Mouse (Mus musculus) limb, embryonic 13.5 days (tissue): ENCODE measurements around the gene Slc22a4. TPM values are rescaled to one million over a fixed set of nuclear protein-coding genes. Genes with fewer than 3 reads are reported as not detected.
A peak's percentile ranks its signal among the peaks of the same experiment; 100 is the strongest.
"Not testable (repeated sequence)": the region's sequence is repeated elsewhere in the genome, so short reads cannot be mapped to it uniquely, and the experiment has no call there.

Source experiments
- ATAC-seq: fragments of 200-750 bp; cut with Nextera tagmentation; 2 replicates; pipeline ENCODE4 v1.8.0; 2017; ENCODE audit warnings: low read depth, moderate number of reproducible peaks, moderate TSS enrichment; ENCODE audit not compliant: low FRiP score
- H3K27ac ChIP-seq: fragments of 300-500 bp; sonication (generic); 2 replicates; pipeline ENCODE4 v1.5.1; 2015; ENCODE audit warnings: inconsistent platforms, mild to moderate bottlenecking, moderate library complexity
- H3K27me3 ChIP-seq: fragments of 300-500 bp; sonication (generic); 2 replicates; pipeline ENCODE4 v1.6.1; 2015; ENCODE audit warnings: mild to moderate bottlenecking, inconsistent platforms
- H3K36me3 ChIP-seq: fragments of 300-500 bp; sonication (generic); 2 replicates; pipeline ENCODE4 v1.6.1; 2015; ENCODE audit warnings: inconsistent platforms, mild to moderate bottlenecking, moderate library complexity
- H3K4me1 ChIP-seq: fragments of 300-500 bp; sonication (generic); 2 replicates; pipeline ENCODE4 v1.6.1; 2015; ENCODE audit warnings: inconsistent platforms
- H3K4me2 ChIP-seq: fragments of 300-500 bp; sonication (generic); replicated peaks from 2 replicates; pipeline ENCODE4 v1.6.1; 2015; ENCODE audit warnings: inconsistent platforms, mild to moderate bottlenecking, moderate library complexity
- H3K4me3 ChIP-seq: fragments of 300-500 bp; sonication (generic); 2 replicates; pipeline ENCODE4 v1.5.1; 2015; ENCODE audit warnings: moderate library complexity, mild to moderate bottlenecking, inconsistent platforms
- H3K9ac ChIP-seq: fragments of 300-500 bp; sonication (generic); 2 replicates; pipeline ENCODE4 v1.6.1; 2015; ENCODE audit warnings: mild to moderate bottlenecking, inconsistent platforms
- H3K9me3 ChIP-seq: fragments of 300-500 bp; sonication (generic); 2 replicates; pipeline ENCODE4 v1.6.1; 2016; ENCODE audit warnings: inconsistent platforms
- WGBS: fragments of 180-500 bp; shearing (Covaris S2); methylation state at CpG from one replicate; pipeline ENCODE4 v1.1.7; 2015; 5-methylcytosine and 5-hydroxymethylcytosine counted together
- polyA plus RNA-seq: library from polyadenylated mRNA; unstranded; fragments of >200 nt; fragmentation: Nextera tagmentation; extraction: Ambion mirVana; gene quantifications from 2 replicates; pipeline ENCODE4 v1.2.1, GENCODE M21; 2015

Slc22a4 gene
- polyA plus RNA-seq, 1 experiment from 2014 or later, result 1.6 TPM

DNA sequence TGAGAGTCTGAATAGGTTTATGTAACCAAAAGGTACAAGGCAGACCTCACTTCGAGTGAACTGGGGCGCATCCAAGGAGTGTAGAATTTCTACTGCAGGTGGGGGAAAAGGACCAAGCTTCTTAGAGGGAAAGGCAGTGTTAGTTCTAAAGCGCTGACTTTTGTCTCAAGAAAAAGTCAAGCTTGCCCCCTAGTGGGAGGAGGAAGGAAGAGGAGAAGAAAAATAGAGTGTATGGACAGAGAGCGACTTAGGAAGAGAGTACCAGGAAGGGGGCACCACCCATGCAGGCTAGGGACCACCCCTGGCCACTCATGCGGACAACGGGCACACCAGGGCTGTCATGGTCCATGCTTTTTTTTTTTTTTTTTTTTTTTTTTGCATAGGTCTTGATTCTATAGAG lies 26.4 kb upstream of the Slc22a4 start:
- Histone ChIP-seq H3K27me3 (no peaks in the 10 kb centered on the region), H3K9me3 (no peaks in the 10 kb centered on the region), H3K4me3 (no peak overlapping the region), H3K4me1 (peaks cover 30% of the 10 kb centered on the region), H3K36me3 (peaks cover 44% of the 10 kb centered on the region), H3K4me2 (no peak overlapping the region), H3K27ac (no peak overlapping the region), H3K9ac (no peak overlapping the region)
- 45% methylated on average over 6 of the region's 6 CpGs for WGBS
- ATAC-seq, result no peak

GRCm38 (mm10) chr11:54053090-54053489 lies 25.2 kb upstream of the Slc22a4 start:
- Histone ChIP-seq H3K27ac (no peak overlapping the region), H3K9me3 (no peaks in the 10 kb centered on the region), H3K4me3 (no peak overlapping the region), H3K4me2 (no peak overlapping the region), H3K36me3 (peaks cover 43% of the 10 kb centered on the region), H3K4me1 (peaks cover 19% of the 10 kb centered on the region), H3K27me3 (no peaks in the 10 kb centered on the region), H3K9ac (no peak overlapping the region)
- no peak for ATAC-seq
- WGBS, result 88% methylated on average over 7 of the region's 7 CpGs

GRCm38 (mm10) chr11:54052128-54052527 lies 24.2 kb upstream of the Slc22a4 start:
- WGBS, result 92% methylated on average over 5 of the region's 5 CpGs
- Histone ChIP-seq H3K4me3 (no peak overlapping the region), H3K9me3 (no peaks in the 10 kb centered on the region), H3K27me3 (no peaks in the 10 kb centered on the region), H3K4me2 (no peak overlapping the region), H3K4me1 (peaks cover 9% of the 10 kb centered on the region), H3K9ac (no peak overlapping the region), H3K27ac (no peak overlapping the region), H3K36me3 (peaks cover 43% of the 10 kb centered on the region)
- no peak for ATAC-seq

DNA sequence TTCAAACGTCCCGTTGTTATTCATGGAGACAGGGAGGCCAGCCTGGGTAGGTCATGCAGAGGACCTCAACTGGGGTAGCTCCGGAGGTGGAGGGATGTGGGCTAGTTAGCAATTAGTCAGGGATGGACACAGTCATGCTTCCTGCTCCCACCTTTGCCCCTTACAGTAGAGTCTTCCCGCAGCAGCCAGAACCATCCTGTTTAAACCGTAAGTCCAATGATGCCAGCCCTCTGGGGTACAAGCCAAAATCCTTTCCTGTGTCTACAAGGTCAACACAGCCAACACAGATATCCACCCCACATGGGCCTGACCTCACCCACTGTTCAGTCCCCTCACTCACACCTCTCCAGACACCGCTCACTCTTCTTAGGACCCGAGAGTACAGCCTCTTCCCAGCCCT lies 23.3 kb upstream of the Slc22a4 start:
- H3K9me3 ChIP-seq, result no peaks in the 10 kb centered on the region
- H3K4me2 ChIP-seq, result no peak overlapping the region
- ATAC-seq, result no peak
- no peak overlapping the region for H3K27ac ChIP-seq
- H3K4me3 ChIP-seq, result no peak overlapping the region
- no peak overlapping the region for H3K9ac ChIP-seq
- WGBS, result 86% methylated on average over 7 of the region's 7 CpGs
- no peaks in the 10 kb centered on the region for H3K4me1 ChIP-seq
- H3K27me3 ChIP-seq, result no peaks in the 10 kb centered on the region
- H3K36me3 ChIP-seq, result peaks cover 42% of the 10 kb centered on the region

- WGBS, result 73% methylated on average over 2 of the region's 2 CpGs
- no peak overlapping the region for H3K4me3 ChIP-seq
- H3K27ac ChIP-seq, result no peak overlapping the region
- ATAC-seq, result no peak
- no peaks in the 10 kb centered on the region for H3K9me3 ChIP-seq
- peaks cover 32% of the 10 kb centered on the region for H3K36me3 ChIP-seq
- H3K4me1 ChIP-seq, result no peaks in the 10 kb centered on the region
- H3K4me2 ChIP-seq, result no peak overlapping the region
- no peaks in the 10 kb centered on the region for H3K27me3 ChIP-seq
- no peak overlapping the region for H3K9ac ChIP-seq
These were observed 22.3 kb upstream of the Slc22a4 start for GRCm38 (mm10) chr11:54050205-54050604.

- Histone ChIP-seq H3K4me1 (no peaks in the 10 kb centered on the region), H3K9me3 (no peaks in the 10 kb centered on the region), H3K9ac (no peak overlapping the region), H3K27ac (no peak overlapping the region), H3K36me3 (no peaks in the 10 kb centered on the region), H3K4me2 (no peak overlapping the region), H3K4me3 (no peak overlapping the region), H3K27me3 (no peaks in the 10 kb centered on the region)
- ATAC-seq, result no peak
- 97% methylated on average over 6 of the region's 6 CpGs for WGBS
These were observed 12.8 kb upstream of the Slc22a4 start for GRCm38 (mm10) chr11:54040676-54041075.

DNA sequence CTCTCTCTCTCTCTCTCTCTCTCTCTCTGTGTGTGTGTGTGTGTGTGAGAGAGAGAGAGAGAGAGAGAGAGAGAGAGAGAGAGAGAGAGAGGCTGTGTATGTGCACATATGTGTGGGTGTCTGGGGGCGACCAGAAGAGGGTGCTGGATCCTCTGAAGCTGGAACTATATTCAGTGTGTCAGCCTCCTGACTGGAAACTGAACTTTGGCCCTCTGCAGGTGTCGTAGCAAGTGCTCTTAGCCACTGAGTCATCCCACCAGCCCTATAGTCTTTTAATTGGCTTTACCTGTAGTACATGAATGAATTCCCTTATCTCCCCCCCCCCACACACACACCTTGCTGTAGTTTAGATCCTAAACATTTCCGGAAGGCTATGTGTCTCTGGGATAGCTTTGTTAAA lies 5.0 kb upstream of the Slc22a4 start:
- H3K27me3 ChIP-seq, result peaks cover 14% of the 10 kb centered on the region
- H3K27ac ChIP-seq, H3K4me2 ChIP-seq, H3K36me3 ChIP-seq, ATAC-seq, H3K9me3 ChIP-seq, H3K4me3 ChIP-seq, H3K9ac ChIP-seq: not testable (repeated sequence)
- 96% methylated on average over 1 of the region's 3 CpGs for WGBS
- H3K4me1 ChIP-seq, result peaks cover 11% of the 10 kb centered on the region

DNA sequence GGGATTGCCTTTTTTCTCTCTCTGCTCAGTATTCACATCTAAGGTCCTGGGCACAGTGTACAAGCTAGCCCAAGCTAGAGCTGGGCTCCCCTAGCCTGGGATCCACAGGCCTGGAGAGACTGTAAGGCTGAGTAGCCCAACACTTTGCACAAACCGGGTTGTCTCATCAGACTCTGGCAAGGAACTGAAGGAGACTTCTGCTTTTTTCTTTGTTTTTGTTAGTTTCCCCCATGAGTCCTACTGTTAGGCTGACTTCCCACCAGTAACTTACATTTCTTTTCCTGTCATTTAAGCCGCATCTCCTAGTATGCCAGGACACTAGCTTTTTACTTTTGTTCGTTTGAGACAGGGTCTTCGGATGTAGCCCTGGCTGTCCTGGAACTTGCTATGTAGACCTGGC lies 1.1 kb upstream of the Slc22a4 start:
- Histone ChIP-seq H3K4me1 (peaks cover 16% of the 10 kb centered on the region), H3K4me3 (peak overlapping the region; percentile 58; the same call in 1 of the 2 replicates), H3K27me3 (peaks cover 37% of the 10 kb centered on the region), H3K27ac (no peak overlapping the region), H3K4me2 (peak overlapping the region; percentile 95), H3K9ac (0 out of 2 replicates have a peak overlapping the region, but pooled peaks have one; percentile 78), H3K9me3 (no peaks in the 10 kb centered on the region), H3K36me3 (no peaks in the 10 kb centered on the region)
- 73% methylated on average over 4 of the region's 4 CpGs for WGBS
- no peak for ATAC-seq

GRCm38 (mm10) chr11:54027131-54028043 lies 503 bp downstream of the Slc22a4 start:
- peaks cover 16% of the 10 kb centered on the region for H3K4me1 ChIP-seq
- H3K9me3 ChIP-seq, result no peaks in the 10 kb centered on the region
- WGBS, result 19% methylated on average over 31 of the region's 31 CpGs
- no peaks in the 10 kb centered on the region for H3K36me3 ChIP-seq
- peak overlapping the region; percentile 58 for H3K4me3 ChIP-seq
- peak overlapping the region; percentile 95 for H3K4me2 ChIP-seq
- ATAC-seq, result no peak
- H3K27me3 ChIP-seq, result peaks cover 37% of the 10 kb centered on the region
- peak overlapping the region; percentile 78 for H3K9ac ChIP-seq
- no peak overlapping the region for H3K27ac ChIP-seq

- H3K9me3 ChIP-seq, result no peaks in the 10 kb centered on the region
- peak overlapping the region; percentile 58; the same call in 1 of the 2 replicates for H3K4me3 ChIP-seq
- no peak overlapping the region for H3K9ac ChIP-seq
- WGBS, result 75% methylated on average over 1 of the region's 1 CpGs
- H3K27ac ChIP-seq, result no peak overlapping the region
- peaks cover 16% of the 10 kb centered on the region for H3K4me1 ChIP-seq
- no peak for ATAC-seq
- H3K27me3 ChIP-seq, result peaks cover 37% of the 10 kb centered on the region
- H3K36me3 ChIP-seq, result no peaks in the 10 kb centered on the region
- H3K4me2 ChIP-seq, result 0 out of 2 replicates have a peak overlapping the region, but pooled peaks have one; percentile 7
These were observed 1.3 kb downstream of the Slc22a4 start for GRCm38 (mm10) chr11:54026491-54027041.

GRCm38 (mm10) chr11:54021396-54022093 lies 6.3 kb downstream of the Slc22a4 start:
- no peak overlapping the region for H3K9ac ChIP-seq
- H3K9me3 ChIP-seq, result no peaks in the 10 kb centered on the region
- H3K27me3 ChIP-seq, result peaks cover 9% of the 10 kb centered on the region
- 84% methylated on average over 5 of the region's 5 CpGs for WGBS
- H3K4me1 ChIP-seq, result no peaks in the 10 kb centered on the region
- ATAC-seq, result no peak
- no peak overlapping the region for H3K27ac ChIP-seq
- H3K4me3 ChIP-seq, result no peak overlapping the region
- H3K4me2 ChIP-seq, result no peak overlapping the region
- no peaks in the 10 kb centered on the region for H3K36me3 ChIP-seq
